Mouse (Mus musculus) embryonic fibroblast, embryonic 13.5 days (primary cell): ENCODE measurements at regions not wholly inside any gene's neighbourhood (a gene's known extent, or its start where the extent isn't known, plus 50 kb on each side); places are given as distances from the start of the nearest gene placed in this dataset.

Source experiments
- CTCF ChIP-seq: IDR thresholded peaks from 2 replicates; pipeline ENCODE4 v1.5.1; 2011; ENCODE audit warnings: mild to moderate bottlenecking, control low read depth, low read length, moderate library complexity, borderline replicate concordance; ENCODE audit not compliant: insufficient read depth
- POLR2A ChIP-seq: IDR thresholded peaks from 2 replicates; pipeline ENCODE4 v1.6.1; 2011; ENCODE audit warnings: low read depth, mild to moderate bottlenecking, control low read depth, low read length, moderate library complexity

- no peak for TF ChIP-seq POLR2A
- no peak for TF ChIP-seq CTCF
Measured at GRCm38 (mm10) chr11:27221956-27222355, 628.2 kb upstream of the Vrk2 start.
